Mouse (Mus musculus): ENCODE results near the gene Nrcam.

The Nrcam gene

GRCm38 (mm10) chr12:44519440-44520141, 190.9 kb downstream of the Nrcam start:
- peak in 1 of 2 experiments; percentile 29 for DNase-seq

GRCm38 (mm10) chr12:44521496-44521895, 192.8 kb downstream of the Nrcam start:
- DNase-seq, result peak; percentile 30 to 46

- no peak for DNase-seq
Measured at GRCm38 (mm10) chr12:44524621-44525565, 196.2 kb downstream of the Nrcam start.

GRCm38 (mm10) chr12:44528391-44529016, 199.8 kb downstream of the Nrcam start:
- no peak for DNase-seq

- no peak for DNase-seq
Measured at GRCm38 (mm10) chr12:44532337-44533113, 203.8 kb downstream of the Nrcam start.

- DNase-seq, result no peak
Measured at GRCm38 (mm10) chr12:44534100-44534633, 205.5 kb downstream of the Nrcam start.

- no peak for DNase-seq
Measured at GRCm38 (mm10) chr12:44535623-44536022, 206.9 kb downstream of the Nrcam start.

GRCm38 (mm10) chr12:44547721-44548369, 219.2 kb downstream of the Nrcam start:
- peak; percentile 85 to 97 for DNase-seq

- no peak for DNase-seq
Measured at GRCm38 (mm10) chr12:44548465-44548864, 219.8 kb downstream of the Nrcam start.

- DNase-seq, result no peak
Measured at GRCm38 (mm10) chr12:44551614-44552013, 222.9 kb downstream of the Nrcam start.

- no peak for DNase-seq
Measured at GRCm38 (mm10) chr12:44554051-44554450, 225.4 kb downstream of the Nrcam start.

- DNase-seq, result peak; percentile 90 to 94
Measured at GRCm38 (mm10) chr12:44554808-44555207, 226.1 kb downstream of the Nrcam start.

GRCm38 (mm10) chr12:44560002-44560401, 231.3 kb downstream of the Nrcam start:
- no peak for DNase-seq

GRCm38 (mm10) chr12:44570070-44570469, 241.4 kb downstream of the Nrcam start:
- DNase-seq, result no peak

GRCm38 (mm10) chr12:44572664-44573063, 244.0 kb downstream of the Nrcam start:
- DNase-seq, result no peak

GRCm38 (mm10) chr12:44574167-44574566, 245.5 kb downstream of the Nrcam start:
- no peak for DNase-seq

GRCm38 (mm10) chr12:44601410-44602149, 272.9 kb downstream of the Nrcam start:
- DNase-seq, result peak; percentile 64 to 72

- DNase-seq, result no peak
Measured at GRCm38 (mm10) chr12:44602269-44602957, 273.7 kb downstream of the Nrcam start.

GRCm38 (mm10) chr12:44602958-44603331, 274.3 kb downstream of the Nrcam start:
- DNase-seq, result no peak

GRCm38 (mm10) chr12:44617001-44617421, 288.3 kb downstream of the Nrcam start:
- DNase-seq, result peak; percentile 25 to 51
